Mouse (Mus musculus) erythroblast, embryonic 14.5 days (primary cell): ENCODE data around the gene Pex7.

Source experiments
- GATA1 ChIP-seq: IDR thresholded peaks from 2 replicates; pipeline ENCODE4 v1.6.1; 2012; ENCODE audit warnings: low read length, inconsistent platforms, mixed read lengths
- TAL1 ChIP-seq: IDR thresholded peaks from 3 replicates; pipeline ENCODE4 v1.6.1; 2012; ENCODE audit warnings: low read length, inconsistent platforms, mixed read lengths

DNA sequence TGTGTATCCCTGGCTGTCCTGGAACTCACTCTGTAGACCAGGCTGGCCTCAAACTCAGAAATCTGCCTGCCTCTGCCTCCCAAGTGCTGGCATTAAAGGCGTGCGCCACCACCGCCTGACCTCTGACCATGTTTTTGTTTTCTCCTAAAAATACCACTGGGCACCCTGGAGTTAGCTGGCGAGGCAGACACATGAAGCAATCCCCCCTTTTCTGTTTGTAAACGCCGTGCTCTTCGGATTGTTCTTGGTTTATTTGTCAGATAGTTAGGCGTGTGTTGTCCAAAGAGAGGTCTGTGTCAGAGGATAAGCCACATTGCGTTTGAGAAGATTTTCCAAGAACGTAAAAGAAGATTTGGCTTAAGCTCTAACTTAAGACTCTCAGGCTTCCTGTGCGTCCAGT is 40.9 kb upstream of the Pex7 start:
- TF ChIP-seq GATA1, result no peak
- no peak for TF ChIP-seq TAL1
